Mouse (Mus musculus) myocyte (in vitro differentiated cells): ENCODE results near the gene Bag5.

Experiments used
- CEBPB ChIP-seq: IDR thresholded peaks from 2 replicates; pipeline ENCODE4 v1.6.1; 2011; ENCODE audit warnings: mild to moderate bottlenecking, moderate library complexity; ENCODE audit not compliant: poor library complexity, insufficient read depth, severe bottlenecking
- MAX ChIP-seq: IDR thresholded peaks from one replicate; pipeline ENCODE4 v1.6.1; 2011; ENCODE audit warnings: low read depth, mild to moderate bottlenecking, control low read depth
- POLR2A ChIP-seq: IDR thresholded peaks from one replicate; pipeline ENCODE4 v1.6.1; 2011; ENCODE audit warnings: low read depth, mild to moderate bottlenecking, control low read depth, moderate library complexity; ENCODE audit not compliant: insufficient read length
- POLR2AphosphoS2 ChIP-seq: IDR thresholded peaks from one replicate; pipeline ENCODE4 v1.6.1; 2011; ENCODE audit warnings: low read depth, control low read depth; ENCODE audit not compliant: insufficient read length
- TCF12 ChIP-seq: IDR thresholded peaks from one replicate; pipeline ENCODE4 v1.6.1; 2011; ENCODE audit warnings: mild to moderate bottlenecking, control low read depth; ENCODE audit not compliant: poor library complexity, insufficient read depth, severe bottlenecking
- TCF3 ChIP-seq: IDR thresholded peaks from one replicate; pipeline ENCODE4 v1.6.1; 2011; ENCODE audit warnings: low read depth, control low read depth; ENCODE audit not compliant: insufficient read length
- USF1 ChIP-seq: IDR thresholded peaks from one replicate; pipeline ENCODE4 v1.6.1; 2011; ENCODE audit warnings: low read depth, mild to moderate bottlenecking, control low read depth, moderate library complexity

DNA sequence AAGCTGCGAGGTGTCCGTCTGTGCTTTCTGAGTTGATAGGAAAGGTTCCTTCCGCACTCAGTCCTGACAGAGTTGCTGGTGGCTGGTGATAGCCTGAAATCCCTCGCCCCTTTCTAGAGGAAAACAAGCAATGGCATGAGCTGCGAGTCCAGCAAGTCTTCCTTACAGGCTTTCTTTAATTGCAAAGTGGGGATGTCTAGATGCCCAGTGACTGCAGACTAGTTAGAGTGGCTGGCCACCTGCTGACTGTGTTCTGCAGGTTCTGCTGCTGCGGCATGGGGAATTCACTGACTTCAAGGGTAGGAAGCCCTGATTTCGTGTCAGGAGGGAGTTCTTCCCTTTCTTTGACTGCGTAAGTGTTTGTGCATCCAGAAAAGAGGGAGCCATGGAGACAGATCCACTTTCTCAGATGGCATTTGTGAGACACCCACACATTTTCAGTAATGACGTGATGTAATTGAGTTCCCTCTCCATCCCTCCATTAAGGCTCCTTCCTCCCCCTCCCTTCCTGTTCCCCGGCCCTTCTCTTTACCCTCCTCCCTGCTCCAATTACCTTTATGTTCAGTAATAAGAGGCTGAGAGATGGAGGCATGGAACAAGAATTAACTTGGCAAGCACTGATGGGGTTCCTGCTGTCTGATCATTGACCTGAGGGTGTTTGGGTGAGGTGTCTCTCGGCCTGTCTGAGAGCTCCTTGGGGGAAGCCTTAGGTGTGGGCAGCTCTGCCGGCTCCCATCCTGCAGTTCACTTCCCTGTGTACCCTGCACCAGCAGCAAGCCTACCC, 12.5 kb upstream of the Bag5 start:
- TF ChIP-seq CEBPB (no peak), MAX (no peak), POLR2A (no peak), TCF12 (no peak), USF1 (no peak), TCF3 (no peak), POLR2AphosphoS2 (no peak)
